Comparison of ENCODE assay signal across 24 mouse cellular contexts in genomic region chrX:105937736-105938135, GRCm38 (mm10).
"Had no signal": no experiment of that assay in that cellular context is flagged by ENCODE, and none has a peak within 500 bp of the region (broad histone marks: within the 10 kb centered on the region; RNA-seq: fewer than 3 reads in every experiment).

No protein-coding gene starts in this region.

- H3K27ac ChIP-seq: heart, embryonic 10.5 days; hindbrain, embryonic 10.5 days; hindbrain, embryonic 12.5 days; hindbrain, embryonic 14.5 days; intestine, embryonic 15.5 days; limb, embryonic 13.5 days; limb, embryonic 15.5 days; liver, embryonic 12.5 days; liver, embryonic 14.5 days had no signal

- H3K4me3 ChIP-seq: heart, embryonic 10.5 days; heart, embryonic 12.5 days; hindbrain, embryonic 10.5 days; hindbrain, embryonic 12.5 days; intestine, embryonic 15.5 days; limb, embryonic 13.5 days; limb, embryonic 15.5 days; liver, embryonic 12.5 days had no signal

- H3K9ac ChIP-seq: heart, embryonic 12.5 days; hindbrain, embryonic 12.5 days; hindbrain, embryonic 14.5 days; intestine, embryonic 15.5 days; limb, embryonic 13.5 days; limb, embryonic 15.5 days; liver, embryonic 12.5 days; liver, embryonic 14.5 days had no signal

- ATAC-seq: hindbrain, embryonic 16.5 days; inflammation-experienced regulatory T-cells, adult 6 months; intestine, embryonic 15.5 days; intestine, postnatal 0 days; liver, embryonic 12.5 days had no signal

- H3K27me3 ChIP-seq: heart, embryonic 12.5 days; hindbrain, embryonic 12.5 days; intestine, embryonic 15.5 days; limb, embryonic 15.5 days; liver, embryonic 12.5 days had no signal

- DNase-seq: gastrocnemius, postnatal 14 days; heart, postnatal 10 days; heart, postnatal 4 days; kidney, adult 18-20 months; kidney, adult 8-10 months; kidney, postnatal 10 days; kidney, postnatal 25 days; kidney, postnatal 4 days; layer of hippocampus, adult 9-11 months; layer of hippocampus, postnatal 36 days; left cerebral cortex, postnatal 4 days had no signal

- H3K9me3 ChIP-seq: heart, embryonic 10.5 days; heart, embryonic 12.5 days; hindbrain, embryonic 10.5 days; hindbrain, embryonic 12.5 days; intestine, embryonic 15.5 days; limb, embryonic 13.5 days; limb, embryonic 15.5 days; liver, embryonic 12.5 days had no signal

- H3K4me1 ChIP-seq: heart, embryonic 10.5 days; heart, embryonic 12.5 days; hindbrain, embryonic 10.5 days; hindbrain, embryonic 12.5 days; intestine, embryonic 15.5 days; limb, embryonic 13.5 days; limb, embryonic 15.5 days; liver, embryonic 12.5 days had no signal

- H3K36me3 ChIP-seq: heart, embryonic 10.5 days; heart, embryonic 12.5 days; hindbrain, embryonic 10.5 days; hindbrain, embryonic 12.5 days; intestine, embryonic 15.5 days; limb, embryonic 13.5 days; limb, embryonic 15.5 days; liver, embryonic 12.5 days had no signal

- H3K4me2 ChIP-seq: heart, embryonic 12.5 days; hindbrain, embryonic 12.5 days; hindbrain, embryonic 14.5 days; intestine, embryonic 15.5 days; limb, embryonic 13.5 days; limb, embryonic 15.5 days; liver, embryonic 12.5 days had no signal
